Mouse (Mus musculus) brain, embryonic 14.5 days (tissue): ENCODE results near the gene Igdcc3.

Experiments
- CTCF ChIP-seq: fragments of 200-500 bp; IDR thresholded peaks from 2 replicates; pipeline ENCODE4 v1.5.1; 2012; ENCODE audit warnings: inconsistent platforms, mild to moderate bottlenecking, moderate library complexity, borderline replicate concordance; ENCODE audit not compliant: insufficient read depth, insufficient read length; ENCODE audit errors: extremely low read depth
- POLR2A ChIP-seq: fragments of 200-500 bp; IDR thresholded peaks from 2 replicates; pipeline ENCODE4 v1.6.1; 2012; ENCODE audit warnings: mild to moderate bottlenecking, inconsistent platforms, borderline replicate concordance; ENCODE audit not compliant: poor library complexity, insufficient read depth, insufficient read length, severe bottlenecking; ENCODE audit errors: extremely low read depth

GRCm38 (mm10) chr9:65195621-65195981 lies 54.6 kb downstream of the Igdcc3 start:
- TF ChIP-seq CTCF (no peak), POLR2A (no peak)
